Mouse (Mus musculus): ENCODE measurements around the gene Rsph9. TPM values are rescaled to one million over a fixed set of nuclear protein-coding genes. Genes with fewer than 3 reads are reported as not detected.
A peak's percentile ranks its signal among the peaks of the same experiment; 100 is the strongest.

Rsph9 gene
- polyA plus RNA-seq, 1 experiment: 10.5 TPM

DNA sequence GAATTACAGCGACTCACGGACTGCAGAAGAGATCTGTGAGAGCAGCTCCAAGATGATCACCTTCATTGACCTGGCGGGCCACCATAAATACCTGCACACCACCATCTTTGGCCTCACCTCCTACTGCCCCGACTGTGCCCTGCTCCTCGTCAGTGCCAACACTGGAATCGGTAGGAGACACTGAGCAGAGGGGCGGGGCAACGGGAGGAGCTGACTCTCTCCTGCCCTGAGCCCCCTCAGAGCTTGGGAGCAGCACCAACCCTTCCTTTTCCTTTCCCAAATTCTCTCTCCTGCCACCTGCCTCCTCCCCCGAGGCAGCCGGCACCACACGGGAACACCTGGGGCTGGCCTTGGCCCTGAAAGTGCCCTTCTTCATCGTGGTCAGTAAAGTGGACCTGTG lies 21.4 kb upstream of the Rsph9 start:
- WGBS: 47% methylated on average over 12 of the region's 12 CpGs
- H3K27ac ChIP-seq (ENCODE audit: insufficient read depth, low read length): no peak overlapping the region
- TF ChIP-seq CTCF (IDR thresholded peaks at IDR 0.05; ENCODE audit: borderline replicate concordance, insufficient read depth, low read depth, low read length): no peak
- TF ChIP-seq POLR2A (IDR thresholded peaks at IDR 0.05; ENCODE audit: borderline replicate concordance, insufficient read depth, low read length): no peak
- H3K4me1 ChIP-seq (ENCODE audit: control insufficient read depth, insufficient read depth, low read length): peaks cover 18% of the 10 kb centered on the region
- H3K27me3 ChIP-seq (ENCODE audit: control insufficient read depth, insufficient read depth, low read length): no peaks in the 10 kb centered on the region
- no peak for DNase-seq
- H3K4me3 ChIP-seq (replicated peaks; ENCODE audit: insufficient read depth, low read depth, low read length): no peak overlapping the region

DNA sequence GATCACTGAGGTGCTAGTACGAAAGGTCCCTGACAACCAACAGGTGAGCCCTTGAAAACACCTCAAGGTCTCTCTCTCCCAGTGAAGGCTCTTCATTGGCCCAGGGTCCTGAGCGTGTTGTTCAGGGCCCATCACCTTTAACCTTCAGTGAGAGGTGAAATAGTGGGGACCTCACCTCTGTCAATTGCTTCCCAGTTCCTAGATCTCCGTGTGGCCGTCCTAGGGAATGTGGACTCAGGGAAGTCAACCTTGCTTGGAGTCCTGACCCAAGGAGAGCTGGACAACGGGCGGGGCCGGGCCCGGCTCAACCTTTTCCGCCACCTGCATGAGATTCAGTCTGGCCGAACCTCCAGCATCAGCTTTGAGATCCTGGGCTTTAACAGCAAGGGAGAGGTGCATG lies 20.8 kb upstream of the Rsph9 start:
- no peak for TF ChIP-seq POLR2A (IDR thresholded peaks at IDR 0.05; ENCODE audit: borderline replicate concordance, insufficient read depth, low read length)
- TF ChIP-seq CTCF (IDR thresholded peaks at IDR 0.05; ENCODE audit: borderline replicate concordance, insufficient read depth, low read depth, low read length): no peak
- no peak overlapping the region for H3K27ac ChIP-seq (ENCODE audit: insufficient read depth, low read length)
- WGBS: 94% methylated on average over 10 of the region's 10 CpGs
- H3K27me3 ChIP-seq (ENCODE audit: control insufficient read depth, insufficient read depth, low read length): no peaks in the 10 kb centered on the region
- H3K4me1 ChIP-seq (ENCODE audit: control insufficient read depth, insufficient read depth, low read length): peaks cover 18% of the 10 kb centered on the region
- DNase-seq: no peak
- no peak overlapping the region for H3K4me3 ChIP-seq (replicated peaks; ENCODE audit: insufficient read depth, low read depth, low read length)

DNA sequence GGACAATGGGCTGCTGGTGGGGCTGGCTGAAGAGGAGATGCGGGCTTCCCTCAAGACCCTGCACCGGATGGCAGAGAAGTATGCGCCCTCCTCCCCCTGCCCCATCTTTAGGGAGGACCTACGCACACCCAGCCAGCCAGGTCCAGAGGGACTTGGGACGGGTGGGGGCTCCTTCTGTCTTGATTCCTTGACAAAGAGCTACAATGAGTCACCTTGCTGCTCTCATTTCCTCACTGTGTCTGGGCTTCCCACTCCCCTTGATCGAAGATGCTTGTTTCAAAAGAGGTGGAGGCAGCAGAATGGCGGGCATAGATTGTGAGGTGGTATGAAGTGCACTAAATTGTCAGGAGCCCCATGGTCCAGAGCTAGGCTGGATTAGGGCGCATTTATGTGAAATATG lies 20.3 kb upstream of the Rsph9 start:
- Histone ChIP-seq H3K4me1 (ENCODE audit: control insufficient read depth, insufficient read depth, low read length) (peaks cover 18% of the 10 kb centered on the region), H3K27ac (ENCODE audit: insufficient read depth, low read length) (no peak overlapping the region), H3K27me3 (ENCODE audit: control insufficient read depth, insufficient read depth, low read length) (no peaks in the 10 kb centered on the region), H3K4me3 (replicated peaks; ENCODE audit: insufficient read depth, low read depth, low read length) (no peak overlapping the region)
- DNase-seq: no peak
- TF ChIP-seq POLR2A (IDR thresholded peaks at IDR 0.05; ENCODE audit: borderline replicate concordance, insufficient read depth, low read length): no peak
- no peak for TF ChIP-seq CTCF (IDR thresholded peaks at IDR 0.05; ENCODE audit: borderline replicate concordance, insufficient read depth, low read depth, low read length)
- 95% methylated on average over 8 of the region's 8 CpGs for WGBS

- Histone ChIP-seq H3K27ac (ENCODE audit: insufficient read depth, low read length) (no peak overlapping the region), H3K27me3 (ENCODE audit: control insufficient read depth, insufficient read depth, low read length) (no peaks in the 10 kb centered on the region), H3K4me1 (ENCODE audit: control insufficient read depth, insufficient read depth, low read length) (peaks cover 18% of the 10 kb centered on the region), H3K4me3 (replicated peaks; ENCODE audit: insufficient read depth, low read depth, low read length) (no peak overlapping the region)
- TF ChIP-seq CTCF (IDR thresholded peaks at IDR 0.05; ENCODE audit: borderline replicate concordance, insufficient read depth, low read depth, low read length) (no peak), POLR2A (IDR thresholded peaks at IDR 0.05; ENCODE audit: borderline replicate concordance, insufficient read depth, low read length) (no peak)
- 30% methylated on average over 9 of the region's 9 CpGs for WGBS
- peak in 1 of 2 experiments; percentile 39 for DNase-seq
These were observed 19.0 kb upstream of the Rsph9 start for GRCm38 (mm10) chr17:46162951-46163421.

DNA sequence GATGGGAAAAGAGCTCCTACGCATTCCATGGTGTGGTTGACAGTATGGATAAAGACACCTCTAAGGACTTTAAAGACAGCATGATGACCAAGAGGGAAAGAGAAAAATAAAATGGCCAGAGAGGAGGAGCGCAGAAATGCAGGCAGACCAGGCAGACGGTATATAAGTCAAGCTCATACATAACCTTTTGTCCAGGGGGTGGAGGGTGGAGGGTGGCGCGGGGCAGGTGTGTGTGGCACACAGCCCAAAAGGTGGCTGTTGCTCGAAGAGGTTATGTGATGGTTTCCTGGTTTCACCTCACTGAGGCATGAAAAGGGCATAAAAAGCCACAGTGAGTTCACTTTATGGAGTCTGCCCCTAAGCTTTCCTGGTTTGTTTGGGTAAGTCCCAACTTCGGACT lies 18.5 kb upstream of the Rsph9 start:
- TF ChIP-seq CTCF (IDR thresholded peaks at IDR 0.05; ENCODE audit: borderline replicate concordance, insufficient read depth, low read depth, low read length): no peak
- TF ChIP-seq POLR2A (IDR thresholded peaks at IDR 0.05; ENCODE audit: borderline replicate concordance, insufficient read depth, low read length): no peak
- Histone ChIP-seq H3K27ac (ENCODE audit: insufficient read depth, low read length) (no peak overlapping the region), H3K27me3 (ENCODE audit: control insufficient read depth, insufficient read depth, low read length) (no peaks in the 10 kb centered on the region), H3K4me3 (replicated peaks; ENCODE audit: insufficient read depth, low read depth, low read length) (no peak overlapping the region), H3K4me1 (ENCODE audit: control insufficient read depth, insufficient read depth, low read length) (peaks cover 18% of the 10 kb centered on the region)
- 82% methylated on average over 7 of the region's 7 CpGs for WGBS
- DNase-seq: no peak

- WGBS: 39% methylated on average over 9 of the region's 9 CpGs
- no peak for DNase-seq
- no peak overlapping the region for H3K27ac ChIP-seq (ENCODE audit: insufficient read depth, low read length)
- H3K4me3 ChIP-seq (replicated peaks; ENCODE audit: insufficient read depth, low read depth, low read length): peak overlapping the region; percentile 93
- TF ChIP-seq POLR2A (IDR thresholded peaks at IDR 0.05; ENCODE audit: borderline replicate concordance, insufficient read depth, low read length) (no peak), CTCF (IDR thresholded peaks at IDR 0.05; ENCODE audit: borderline replicate concordance, insufficient read depth, low read depth, low read length) (no peak)
- H3K4me1 ChIP-seq (ENCODE audit: control insufficient read depth, insufficient read depth, low read length): peaks cover 18% of the 10 kb centered on the region
- H3K27me3 ChIP-seq (ENCODE audit: control insufficient read depth, insufficient read depth, low read length): no peaks in the 10 kb centered on the region
These were observed 17.7 kb upstream of the Rsph9 start for GRCm38 (mm10) chr17:46161710-46162109.

DNA sequence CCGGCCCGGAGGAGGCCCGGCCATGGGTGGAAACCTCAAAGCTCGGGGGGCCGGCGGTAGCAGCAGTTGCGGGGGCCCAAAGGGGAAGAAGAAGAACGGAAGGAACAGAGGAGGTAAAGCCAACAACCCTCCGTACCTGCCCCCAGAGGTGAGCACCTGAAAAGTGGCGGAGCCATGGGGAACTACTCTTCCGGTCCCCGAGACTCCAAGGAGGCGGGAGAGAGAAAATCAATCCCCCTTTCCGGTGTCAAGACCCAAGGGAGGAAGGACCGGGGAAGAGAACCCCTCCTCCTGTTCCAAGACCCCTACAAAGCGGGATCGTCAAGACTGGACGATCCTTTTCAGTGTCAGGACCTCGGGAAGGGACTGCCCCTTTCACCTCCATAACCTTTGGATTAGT lies 17.2 kb upstream of the Rsph9 start:
- 0% methylated on average over 19 of the region's 19 CpGs for WGBS
- peak overlapping the region; percentile 93 for H3K4me3 ChIP-seq (replicated peaks; ENCODE audit: insufficient read depth, low read depth, low read length)
- TF ChIP-seq CTCF (IDR thresholded peaks at IDR 0.05; ENCODE audit: borderline replicate concordance, insufficient read depth, low read depth, low read length) (no peak), POLR2A (IDR thresholded peaks at IDR 0.05; ENCODE audit: borderline replicate concordance, insufficient read depth, low read length) (no peak)
- H3K4me1 ChIP-seq (ENCODE audit: control insufficient read depth, insufficient read depth, low read length): peaks cover 18% of the 10 kb centered on the region
- no peak overlapping the region for H3K27ac ChIP-seq (ENCODE audit: insufficient read depth, low read length)
- no peak for DNase-seq
- no peaks in the 10 kb centered on the region for H3K27me3 ChIP-seq (ENCODE audit: control insufficient read depth, insufficient read depth, low read length)

- Histone ChIP-seq H3K4me3 (replicated peaks; ENCODE audit: insufficient read depth, low read depth, low read length) (peak within 1 kb of the TSS; percentile 93), H3K27me3 (ENCODE audit: control insufficient read depth, insufficient read depth, low read length) (no peaks in the 10 kb centered on the region), H3K4me1 (ENCODE audit: control insufficient read depth, insufficient read depth, low read length) (peaks cover 15% of the 10 kb centered on the region), H3K27ac (ENCODE audit: insufficient read depth, low read length) (peak within 1 kb of the TSS; percentile 62)
- TF ChIP-seq POLR2A (IDR thresholded peaks at IDR 0.05; ENCODE audit: borderline replicate concordance, insufficient read depth, low read length) (peak; percentile 72), CTCF (IDR thresholded peaks at IDR 0.05; ENCODE audit: borderline replicate concordance, insufficient read depth, low read depth, low read length) (no peak)
- 1% methylated on average over 23 of the region's 23 CpGs for WGBS
- DNase-seq: peak; percentile 96 to 99
These were observed 16.7 kb upstream of the Rsph9 start, which contains the start of gene Gtpbp2 for GRCm38 (mm10) chr17:46160686-46161085. Gene Gtpbp2 (plus strand): TSS chr17:46161032.

Data from cerebellum, adult 2 months (tissue).